Mouse (Mus musculus) erythroblast, embryonic 14.5 days (primary cell): ENCODE results near the gene Ap3s2.

ENCODE experiments used
- GATA1 ChIP-seq: IDR thresholded peaks from 2 replicates; pipeline ENCODE4 v1.6.1; 2012; ENCODE audit warnings: low read length, inconsistent platforms, mixed read lengths
- TAL1 ChIP-seq: IDR thresholded peaks from 3 replicates; pipeline ENCODE4 v1.6.1; 2012; ENCODE audit warnings: low read length, inconsistent platforms, mixed read lengths

DNA sequence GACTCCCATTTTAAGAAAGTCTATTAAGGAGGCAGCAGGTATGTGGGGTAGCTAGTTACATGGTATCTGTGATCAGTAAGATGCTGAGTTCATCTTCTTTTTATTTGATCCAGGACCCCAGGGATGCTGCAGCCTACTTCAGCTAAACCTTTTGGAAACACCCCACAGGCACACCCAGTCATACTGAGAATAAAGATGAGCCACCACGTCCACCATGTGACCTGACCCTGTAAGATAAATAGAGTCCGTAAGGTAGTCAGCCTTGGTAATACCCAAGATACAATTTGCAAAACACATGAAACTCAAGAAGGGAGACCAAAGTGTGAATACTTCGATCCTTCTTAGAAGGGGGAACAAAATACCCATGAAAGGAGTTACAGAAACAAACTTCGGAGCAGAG, 64.1 kb downstream of the Ap3s2 start:
- no peak for TF ChIP-seq GATA1
- no peak for TF ChIP-seq TAL1
